Mouse (Mus musculus) lung, postnatal 4 days (tissue): ENCODE measurements around the gene Lbx2.
A peak's percentile ranks its signal among the peaks of the same experiment; 100 is the strongest.

Source experiments
- DNase-seq, 2 experiments: peaks; one replicate each; pipeline ENCODE4 v3.0.0; 2021

Gene Lbx2

DNA sequence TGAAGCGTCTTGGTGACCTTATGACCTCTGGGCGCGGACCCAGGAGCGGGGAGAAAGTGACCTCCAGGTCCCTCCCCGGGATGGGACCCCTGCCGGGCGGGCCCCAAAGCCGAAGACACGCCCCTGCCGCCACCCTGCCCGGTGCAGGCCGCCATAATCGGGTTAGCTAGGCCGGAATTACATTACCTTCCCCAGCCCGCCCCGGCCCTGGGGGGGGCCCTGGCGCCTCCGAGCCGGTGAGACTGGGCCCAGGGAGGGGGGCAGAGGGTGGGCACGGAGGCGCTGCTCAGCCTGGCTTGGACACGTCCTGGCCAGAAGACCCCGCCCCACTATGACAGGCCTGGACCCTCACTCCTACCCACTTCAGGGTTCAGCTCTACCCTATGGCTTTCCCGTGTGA is 14.9 kb upstream of the Lbx2 start:
- DNase-seq = no peak

DNA sequence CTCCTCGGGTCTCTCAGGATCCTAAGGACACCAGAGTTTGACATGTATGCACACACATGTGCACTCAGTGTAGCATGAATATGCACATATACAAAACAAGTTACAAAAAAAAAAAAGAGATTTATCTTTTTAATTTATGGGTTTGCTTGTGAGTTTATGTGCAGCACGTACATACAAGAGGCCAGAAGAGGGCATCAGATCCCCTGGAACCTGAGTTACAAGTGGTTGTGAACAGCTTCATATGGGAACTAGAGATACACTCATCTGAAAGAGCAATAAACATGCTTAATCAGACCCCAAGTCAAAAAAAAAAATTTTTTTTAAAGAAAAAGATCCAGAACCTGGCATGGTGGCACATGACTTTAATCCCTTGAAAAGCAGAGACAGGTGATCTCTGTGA is 11.2 kb upstream of the Lbx2 start:
- DNase-seq = no peak

- DNase-seq = no peak
These were observed 8.4 kb upstream of the Lbx2 start, which contains the start of gene Pcgf1 for GRCm38 (mm10) chr6:83077630-83078323. TSS of gene Pcgf1 (plus strand) at chr6:83077869.

DNA sequence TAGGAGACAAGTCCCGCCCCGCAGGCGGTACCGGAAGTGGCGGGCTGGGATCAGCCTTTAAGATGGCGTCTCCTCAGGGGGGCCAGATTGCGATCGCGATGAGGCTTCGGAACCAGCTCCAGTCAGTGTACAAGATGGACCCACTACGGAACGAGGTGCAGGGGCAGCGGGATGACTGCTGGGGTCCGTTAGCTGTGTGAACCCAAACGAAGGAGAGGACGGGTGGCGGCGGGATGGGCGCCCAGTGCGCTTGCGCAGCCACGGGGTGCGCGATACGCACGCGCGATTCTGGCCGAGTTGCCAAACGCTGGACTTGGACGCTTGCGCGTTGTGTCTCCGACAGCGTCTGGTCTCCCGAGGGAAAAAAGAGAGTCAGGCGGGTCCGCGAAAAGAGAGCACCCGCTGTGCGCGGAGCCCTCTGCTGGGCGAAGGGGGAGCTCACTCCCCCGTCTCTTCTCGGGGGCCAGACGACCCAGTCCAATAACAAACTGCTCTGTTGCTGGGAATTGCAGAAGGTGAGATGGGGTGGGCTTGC is 7.8 kb upstream of the Lbx2 start:
- DNase-seq = peak; percentile 98 to 99

- DNase-seq = no peak
These were observed 6.0 kb upstream of the Lbx2 start for GRCm38 (mm10) chr6:83080210-83080609.

DNA sequence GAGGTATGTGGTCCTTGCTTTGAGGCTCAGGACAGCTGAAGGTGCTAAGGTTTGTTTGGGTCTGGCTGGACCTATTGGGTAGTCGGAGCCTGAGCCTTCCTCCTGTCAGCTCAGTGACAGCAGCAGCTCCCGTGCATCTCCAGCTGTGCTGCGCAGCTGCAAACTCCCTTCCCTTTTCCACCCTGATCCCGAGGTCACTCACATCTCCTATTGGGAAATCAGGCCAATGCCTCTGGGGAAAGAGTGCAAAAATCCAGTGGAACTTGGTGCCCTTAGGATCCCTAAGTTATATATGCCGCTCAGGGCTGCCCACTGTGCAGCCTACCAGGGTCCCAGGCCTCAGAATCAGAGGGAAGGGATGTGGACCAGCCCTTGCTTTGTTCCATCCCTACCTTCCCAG is 2.7 kb upstream of the Lbx2 start:
- no peak for DNase-seq

- DNase-seq = no peak
These were observed 1.7 kb upstream of the Lbx2 start for GRCm38 (mm10) chr6:83084477-83084876.

- DNase-seq = peak; percentile 28 to 49
These were observed 1.2 kb downstream of the Lbx2 start for GRCm38 (mm10) chr6:83087205-83087925.

DNA sequence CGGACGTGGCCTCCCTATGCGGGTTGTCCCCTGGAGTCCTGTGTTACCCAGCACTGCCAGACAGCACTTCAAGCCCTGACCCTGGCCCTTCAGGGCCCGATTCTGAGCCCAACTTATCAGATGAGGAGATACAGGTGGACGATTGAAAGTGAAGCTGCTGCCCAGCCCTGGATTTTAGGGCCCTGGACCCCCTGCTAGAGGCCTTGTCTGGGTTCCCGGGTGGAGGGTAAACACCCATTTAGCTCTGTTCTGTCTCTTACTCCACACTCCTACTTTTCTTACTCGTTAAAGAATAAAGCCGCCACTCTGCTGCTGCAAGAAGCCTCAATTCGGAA is 1.7 kb downstream of the Lbx2 start:
- DNase-seq = no peak

- peak; percentile 55 to 56 for DNase-seq
These were observed 6.4 kb downstream of the Lbx2 start for GRCm38 (mm10) chr6:83092416-83093127.

DNA sequence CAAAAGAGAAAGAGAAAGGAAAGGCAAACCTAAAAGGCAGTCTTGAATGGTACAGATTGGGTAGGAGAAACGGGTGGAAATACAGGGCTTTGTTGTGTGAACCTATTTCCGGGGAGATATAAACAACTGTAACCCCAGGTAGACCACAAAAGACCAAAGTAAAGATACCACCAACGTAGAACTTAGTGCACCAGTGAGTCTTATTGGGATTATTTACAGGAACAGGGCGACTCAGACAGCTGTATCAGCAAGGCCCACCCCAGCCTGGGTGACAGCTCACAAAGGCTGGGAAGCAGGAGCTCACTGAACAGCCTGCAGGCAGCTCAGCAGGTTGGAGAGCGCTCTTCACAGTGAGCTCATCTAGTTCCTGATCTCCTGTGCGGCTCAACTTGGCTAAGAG is 9.8 kb downstream of the Lbx2 start:
- DNase-seq = no peak

- no peak for DNase-seq
These were observed 12.2 kb downstream of the Lbx2 start for GRCm38 (mm10) chr6:83098411-83098810.

- DNase-seq = peak; percentile 92
These were observed 15.1 kb downstream of the Lbx2 start, which contains the start of the genes Ccdc142 and Gm42688 for GRCm38 (mm10) chr6:83101316-83101687. TSS of gene Ccdc142 (plus strand) at chr6:83101601. TSS of gene Gm42688 (plus strand) at chr6:83101617.

- DNase-seq = peak; percentile 79 to 83
These were observed 15.8 kb downstream of the Lbx2 start for GRCm38 (mm10) chr6:83101688-83102556.

DNA sequence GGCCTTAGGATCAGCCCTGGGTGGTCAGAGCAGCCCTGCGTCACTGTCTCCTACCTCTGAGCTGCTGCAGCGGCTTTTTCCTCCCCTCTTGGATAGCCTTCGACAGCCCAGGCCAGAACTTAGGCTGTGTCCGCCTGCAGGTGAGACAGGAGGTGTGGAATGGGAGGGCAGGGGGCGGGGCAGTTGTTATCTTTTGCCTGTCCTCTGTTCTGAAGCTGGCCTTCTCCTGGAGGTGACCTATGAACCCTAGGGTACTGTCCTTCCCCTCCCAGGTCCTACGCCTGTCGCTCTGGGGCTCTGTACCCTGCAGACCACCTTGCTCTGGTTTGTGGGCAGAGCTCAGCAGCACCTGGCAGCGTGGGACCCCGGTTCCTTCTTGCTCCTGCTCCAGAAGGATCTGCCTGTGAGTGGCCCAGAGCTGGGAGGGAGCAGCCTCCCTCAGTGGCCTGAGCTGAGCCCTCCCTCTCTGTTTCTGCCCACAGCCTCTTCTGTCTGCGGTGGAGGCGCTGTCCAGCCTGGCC is 17.0 kb downstream of the Lbx2 start:
- no peak for DNase-seq

- DNase-seq = no peak
These were observed 18.0 kb downstream of the Lbx2 start for GRCm38 (mm10) chr6:83104158-83104557.

- DNase-seq = peak; percentile 79 to 89
These were observed 21.6 kb downstream of the Lbx2 start for GRCm38 (mm10) chr6:83107566-83108400.

DNA sequence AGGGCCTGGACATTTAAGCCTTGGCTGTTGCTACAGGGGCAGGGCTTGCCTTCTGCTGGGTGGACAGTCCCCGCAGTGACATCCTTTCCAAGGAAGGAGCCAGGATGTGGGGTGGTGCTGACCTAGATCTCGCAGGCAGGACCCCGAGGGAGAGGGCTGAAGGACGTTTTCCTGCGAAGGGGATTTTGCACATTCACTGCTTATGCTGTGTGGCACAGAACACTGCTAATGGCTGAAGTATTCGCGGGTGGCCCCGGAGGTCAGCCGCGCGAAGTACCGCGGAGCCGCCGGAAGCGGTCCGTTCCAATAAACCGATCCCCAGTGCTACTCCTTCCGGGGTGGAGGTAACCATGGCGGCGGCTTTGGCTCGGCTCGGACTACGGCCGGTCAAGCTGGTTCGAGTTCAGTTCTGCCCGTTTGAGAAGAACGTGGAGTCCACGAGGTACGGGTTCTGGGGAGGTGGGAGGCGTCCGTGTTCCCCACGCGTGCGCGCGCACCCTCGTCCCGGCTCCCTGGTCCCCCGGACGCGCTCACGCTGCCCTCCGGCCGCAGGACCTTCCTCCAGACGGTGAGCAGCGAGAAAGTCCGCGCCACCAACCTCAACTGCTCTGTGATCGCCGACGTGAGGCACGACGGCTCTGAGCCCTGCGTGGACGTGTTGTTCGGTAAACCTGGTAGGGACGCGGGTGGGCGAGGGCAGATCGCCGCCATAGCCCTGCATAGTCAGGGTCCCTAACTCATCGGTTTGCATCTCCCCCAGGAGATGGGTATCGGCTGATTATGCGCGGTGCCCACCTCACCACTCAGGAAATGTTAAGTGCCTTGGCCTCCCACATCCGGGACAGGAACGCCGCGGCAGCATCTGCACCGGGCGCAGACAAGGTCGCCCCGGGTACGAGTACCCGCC is 22.8 kb downstream of the Lbx2 start, which contains the start of gene Mrpl53:
Mrpl53 (plus strand) TSS at position 279 of the 907 bp plus-strand sequence.
- peak; percentile 88 for DNase-seq

DNA sequence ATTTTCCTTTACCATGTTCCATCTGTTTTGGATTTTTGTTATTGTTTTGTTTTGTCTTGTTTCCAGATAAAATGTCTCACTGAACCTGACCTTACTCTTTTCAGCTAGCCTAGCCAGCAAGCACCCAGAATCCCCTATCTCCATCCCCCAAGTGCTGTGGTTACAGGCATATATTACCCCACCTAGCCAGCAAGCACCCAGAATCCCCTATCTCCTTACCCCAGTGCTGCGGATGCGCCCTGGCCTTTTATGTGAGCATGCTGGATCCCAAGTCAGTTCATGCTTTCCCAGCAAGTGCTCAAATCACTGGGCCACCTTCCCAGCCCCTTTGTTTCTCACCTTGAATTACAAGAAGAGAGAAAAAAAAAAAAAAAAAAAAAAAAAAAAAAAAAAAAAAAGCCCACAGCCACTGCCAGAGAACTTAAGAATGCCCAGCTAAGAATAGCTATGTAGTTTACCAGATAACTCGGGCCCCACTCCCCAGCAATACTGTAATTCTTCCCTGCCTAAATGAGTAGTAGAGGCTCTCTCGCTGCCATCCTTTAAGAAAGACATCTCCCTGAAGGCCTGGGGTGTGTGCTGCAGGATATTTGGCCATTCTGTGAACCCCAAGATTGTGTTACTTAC is 25.5 kb downstream of the Lbx2 start:
- DNase-seq = no peak
